Mouse (Mus musculus): ENCODE measurements at regions not wholly inside any gene's neighbourhood (a gene's known extent, or its start where the extent isn't known, plus 50 kb on each side); places are given as distances from the start of the nearest gene placed in this dataset.
"Not testable (repeated sequence)": the region's sequence is repeated elsewhere in the genome, so short reads cannot be mapped to it uniquely, and the experiment has no call there.

GRCm38 (mm10) chr6:31804468-31804867, 240.7 kb upstream of the Podxl start:
- TF ChIP-seq CTCF, POLR2A (IDR thresholded peaks at IDR 0.05; ENCODE audit: insufficient read depth, low read depth, low read length): not testable (repeated sequence)

Measured in olfactory bulb, adult 2 months (tissue).